Mouse (Mus musculus): ENCODE data around the gene Efna4. TPM values are rescaled to one million over a fixed set of nuclear protein-coding genes. Genes with fewer than 3 reads are reported as not detected.

Gene Efna4
- polyA plus RNA-seq, 1 experiment from 2014 or later: 16.0 TPM

DNA sequence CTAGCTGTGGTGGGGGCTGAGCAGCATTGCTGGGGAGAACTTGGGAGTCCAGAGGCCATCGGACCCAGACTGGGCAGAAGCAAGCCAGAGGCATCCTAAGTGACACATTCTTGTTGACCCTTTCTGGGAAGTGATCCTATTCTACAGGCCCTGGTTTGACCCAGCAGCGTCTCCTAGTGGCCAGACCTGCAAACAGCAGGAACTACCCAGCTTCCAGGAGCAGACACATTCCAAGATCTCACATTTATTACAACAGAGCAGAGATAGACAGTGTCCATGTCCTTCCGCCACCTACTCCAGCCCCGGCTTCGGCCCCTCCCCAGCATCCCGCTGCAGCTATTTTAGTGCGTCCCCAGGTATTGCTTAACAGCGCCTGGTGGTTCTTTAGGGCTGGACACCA, 1.6 kb upstream of the Efna4 start:
- no peak overlapping the region for H3K9ac ChIP-seq
- H3K36me3 ChIP-seq (ENCODE audit: poor library complexity, severe bottlenecking): peaks cover 18% of the 10 kb centered on the region
- H3K4me1 ChIP-seq: peaks cover 57% of the 10 kb centered on the region
- 23% methylated on average over 8 of the region's 8 CpGs for WGBS
- peak overlapping the region; percentile 77; the same call in 1 of the 2 replicates for H3K4me2 ChIP-seq
- H3K27me3 ChIP-seq: no peaks in the 10 kb centered on the region
- ATAC-seq: no peak
- 0 out of 2 replicates have a peak overlapping the region, but pooled peaks have one; percentile 19 for H3K27ac ChIP-seq
- H3K4me3 ChIP-seq: no peak overlapping the region
- no peaks in the 10 kb centered on the region for H3K9me3 ChIP-seq (replicated peaks)

DNA sequence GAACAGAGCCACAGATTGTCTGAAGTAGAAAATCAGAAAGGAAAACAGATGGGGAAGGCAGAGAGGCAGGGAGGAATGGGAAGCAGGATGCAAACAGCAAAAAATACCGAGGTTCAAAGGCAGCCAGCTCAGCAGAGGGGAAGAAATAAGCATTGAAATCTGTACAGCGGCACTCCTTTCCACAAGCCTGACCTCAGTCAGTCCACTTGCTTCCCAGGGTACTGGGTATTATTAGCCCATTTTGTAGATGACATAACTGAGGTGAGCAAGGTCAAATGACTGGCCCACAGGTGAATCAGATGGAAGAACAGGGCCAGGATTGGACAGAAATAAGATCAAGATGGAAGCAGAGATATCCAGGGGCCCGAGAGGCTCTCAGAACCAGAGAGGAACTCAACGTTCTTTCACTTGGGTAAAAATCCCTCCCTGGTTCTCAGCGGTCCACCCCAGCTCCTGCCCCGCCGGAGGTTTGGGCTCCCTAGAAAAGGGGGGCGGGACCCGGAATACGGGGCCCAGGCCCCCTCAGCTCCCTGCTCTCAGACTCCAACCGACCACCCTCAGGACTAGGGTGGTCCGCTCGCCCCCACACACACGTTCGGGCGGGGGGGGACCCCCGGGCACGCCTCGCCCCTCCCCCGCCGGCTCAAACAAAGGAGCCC, 637 bp downstream of the Efna4 start:
- ATAC-seq: no peak
- no peaks in the 10 kb centered on the region for H3K27me3 ChIP-seq
- 2% methylated on average over 18 of the region's 21 CpGs for WGBS
- no peaks in the 10 kb centered on the region for H3K9me3 ChIP-seq (replicated peaks)
- H3K27ac ChIP-seq: peak overlapping the region; percentile 86
- H3K36me3 ChIP-seq (ENCODE audit: poor library complexity, severe bottlenecking): peaks cover 20% of the 10 kb centered on the region
- peaks cover 75% of the 10 kb centered on the region for H3K4me1 ChIP-seq
- H3K4me3 ChIP-seq: peak overlapping the region; percentile 88
- peak overlapping the region; percentile 92 for H3K9ac ChIP-seq
- peak overlapping the region; percentile 77 for H3K4me2 ChIP-seq

DNA sequence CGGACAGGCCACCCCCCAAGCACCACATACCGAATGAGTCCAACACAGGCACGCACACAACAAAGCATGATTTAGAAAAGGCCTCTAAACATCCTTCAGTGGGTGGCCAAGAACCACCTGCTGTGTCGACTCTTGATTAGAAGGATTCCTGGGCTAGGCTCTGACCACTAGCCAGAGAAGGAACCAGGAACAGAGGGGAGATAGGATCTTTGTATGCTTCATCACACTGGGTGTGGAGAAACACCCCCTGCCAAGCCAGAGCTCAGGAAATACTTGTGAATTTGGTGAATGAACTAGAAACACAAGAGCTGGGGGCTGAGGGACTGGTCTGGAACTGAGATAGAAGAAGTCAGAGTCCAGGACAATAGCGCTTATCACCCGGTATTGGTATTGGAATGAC, 1.3 kb downstream of the Efna4 start:
- ATAC-seq: no peak
- Histone ChIP-seq H3K36me3 (ENCODE audit: poor library complexity, severe bottlenecking) (peaks cover 19% of the 10 kb centered on the region), H3K4me1 (peaks cover 75% of the 10 kb centered on the region), H3K27me3 (no peaks in the 10 kb centered on the region), H3K9me3 (replicated peaks) (no peaks in the 10 kb centered on the region), H3K4me2 (peak overlapping the region; percentile 77), H3K4me3 (peak overlapping the region; percentile 88), H3K27ac (peak overlapping the region; percentile 86), H3K9ac (peak overlapping the region; percentile 92)
- 6% methylated on average over 6 of the region's 6 CpGs for WGBS

DNA sequence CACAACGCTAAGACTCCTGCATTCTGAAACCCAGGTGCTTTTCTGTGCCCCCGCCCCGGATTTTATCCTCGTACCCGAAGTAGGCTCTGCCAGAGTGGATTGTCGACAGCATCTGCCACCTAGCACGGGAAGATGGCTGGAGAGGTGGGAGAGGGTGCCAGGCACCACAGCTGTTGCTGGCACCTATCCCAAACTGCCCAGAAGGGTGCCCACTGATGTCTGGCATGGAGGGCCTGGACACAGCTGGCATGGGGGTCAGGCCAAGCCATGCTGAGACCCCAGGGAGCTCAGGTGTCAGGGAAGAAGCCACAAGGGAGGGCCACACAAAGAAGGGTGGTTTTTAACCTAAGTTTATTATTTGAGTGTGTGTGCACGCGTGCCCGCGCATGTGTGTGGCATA, 4.8 kb downstream of the Efna4 start:
- H3K4me3 ChIP-seq: no peak overlapping the region
- 50% methylated on average over 11 of the region's 11 CpGs for WGBS
- H3K9ac ChIP-seq: 0 out of 2 replicates have a peak overlapping the region, but pooled peaks have one; percentile 27
- H3K4me2 ChIP-seq: peak overlapping the region; percentile 25
- peaks cover 67% of the 10 kb centered on the region for H3K4me1 ChIP-seq
- peak overlapping the region; percentile 46 for H3K27ac ChIP-seq
- no peak for ATAC-seq
- no peaks in the 10 kb centered on the region for H3K27me3 ChIP-seq
- no peaks in the 10 kb centered on the region for H3K9me3 ChIP-seq (replicated peaks)
- peaks cover 19% of the 10 kb centered on the region for H3K36me3 ChIP-seq (ENCODE audit: poor library complexity, severe bottlenecking)

DNA sequence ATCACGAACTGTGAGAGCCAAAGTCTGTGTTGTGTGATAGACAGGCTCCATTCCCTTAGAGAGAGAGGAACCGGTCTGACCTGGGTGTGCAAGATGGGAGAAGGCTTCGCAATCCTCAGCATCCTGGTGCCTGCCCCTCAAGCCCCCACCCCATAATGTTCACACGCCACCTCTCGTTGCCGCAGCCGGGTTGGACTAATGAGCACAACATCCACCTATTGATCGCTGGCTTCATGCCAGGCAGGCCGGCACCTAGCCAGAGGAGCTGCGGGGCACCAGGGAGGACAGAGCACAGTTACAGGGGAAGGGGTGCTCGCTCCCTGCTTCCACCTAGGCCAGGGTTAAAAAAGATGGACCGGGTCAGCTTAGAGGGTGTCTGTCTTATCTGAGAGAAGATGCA, 5.4 kb downstream of the Efna4 start:
- 28% methylated on average over 12 of the region's 12 CpGs for WGBS
- peak overlapping the region; percentile 25 for H3K4me2 ChIP-seq
- 0 out of 2 replicates have a peak overlapping the region, but pooled peaks have one; percentile 27 for H3K9ac ChIP-seq
- H3K27ac ChIP-seq: peak overlapping the region; percentile 46
- peaks cover 19% of the 10 kb centered on the region for H3K36me3 ChIP-seq (ENCODE audit: poor library complexity, severe bottlenecking)
- no peaks in the 10 kb centered on the region for H3K9me3 ChIP-seq (replicated peaks)
- peaks cover 66% of the 10 kb centered on the region for H3K4me1 ChIP-seq
- no peak overlapping the region for H3K4me3 ChIP-seq
- no peaks in the 10 kb centered on the region for H3K27me3 ChIP-seq
- ATAC-seq: peak; percentile 28

DNA sequence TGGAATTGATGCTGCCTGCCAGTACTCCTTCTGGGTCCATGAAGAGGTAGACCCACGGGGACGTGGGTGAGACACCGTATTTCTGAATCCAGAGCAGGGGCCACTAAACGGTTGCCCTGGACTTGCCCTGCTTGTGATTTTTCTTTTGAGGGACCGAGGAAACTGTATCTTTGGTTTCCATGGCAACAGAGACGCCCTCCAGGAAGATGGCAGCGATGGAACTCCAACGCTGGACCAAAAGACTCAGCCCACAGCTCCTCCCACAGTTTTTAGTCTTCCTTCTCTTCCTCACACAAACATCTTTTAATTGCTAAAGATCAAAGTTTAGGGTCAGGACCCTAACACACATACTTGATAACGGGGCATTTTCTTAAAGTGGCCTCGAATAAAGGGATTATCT, 5.8 kb downstream of the Efna4 start:
- Histone ChIP-seq H3K4me2 (no peak overlapping the region), H3K9ac (no peak overlapping the region), H3K9me3 (replicated peaks) (no peaks in the 10 kb centered on the region), H3K36me3 (ENCODE audit: poor library complexity, severe bottlenecking) (peaks cover 19% of the 10 kb centered on the region), H3K27me3 (no peaks in the 10 kb centered on the region), H3K4me1 (peaks cover 64% of the 10 kb centered on the region), H3K4me3 (no peak overlapping the region), H3K27ac (peak overlapping the region; percentile 46)
- no peak; the same call in 1 of the 2 replicates for ATAC-seq
- WGBS: 32% methylated on average over 10 of the region's 10 CpGs

DNA sequence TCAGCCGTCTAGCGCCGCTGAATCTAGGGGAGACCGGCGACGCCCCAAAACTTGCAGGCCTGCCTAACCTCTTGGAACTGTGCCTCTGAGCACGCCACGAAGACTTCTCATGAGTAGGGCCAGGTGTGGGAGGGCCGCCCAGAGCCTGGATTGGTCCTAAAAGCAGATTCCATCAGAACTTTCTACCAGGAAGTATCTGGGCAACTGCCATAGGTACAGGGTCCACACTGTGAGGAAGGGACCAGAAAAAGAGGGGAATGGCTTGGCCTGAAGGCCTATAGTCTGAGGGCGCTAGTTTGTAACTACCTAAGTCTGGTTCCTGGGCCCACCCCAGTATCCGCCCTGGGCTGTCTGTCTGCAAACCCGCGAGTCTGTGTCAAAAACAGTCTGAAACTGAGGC, 6.3 kb downstream of the Efna4 start:
- no peaks in the 10 kb centered on the region for H3K27me3 ChIP-seq
- 72% methylated on average over 13 of the region's 13 CpGs for WGBS
- peaks cover 59% of the 10 kb centered on the region for H3K4me1 ChIP-seq
- no peak overlapping the region for H3K4me3 ChIP-seq
- peaks cover 19% of the 10 kb centered on the region for H3K36me3 ChIP-seq (ENCODE audit: poor library complexity, severe bottlenecking)
- H3K27ac ChIP-seq: no peak overlapping the region
- ATAC-seq: no peak; the same call in 1 of the 2 replicates
- H3K9ac ChIP-seq: no peak overlapping the region
- H3K9me3 ChIP-seq (replicated peaks): no peaks in the 10 kb centered on the region
- H3K4me2 ChIP-seq: no peak overlapping the region

DNA sequence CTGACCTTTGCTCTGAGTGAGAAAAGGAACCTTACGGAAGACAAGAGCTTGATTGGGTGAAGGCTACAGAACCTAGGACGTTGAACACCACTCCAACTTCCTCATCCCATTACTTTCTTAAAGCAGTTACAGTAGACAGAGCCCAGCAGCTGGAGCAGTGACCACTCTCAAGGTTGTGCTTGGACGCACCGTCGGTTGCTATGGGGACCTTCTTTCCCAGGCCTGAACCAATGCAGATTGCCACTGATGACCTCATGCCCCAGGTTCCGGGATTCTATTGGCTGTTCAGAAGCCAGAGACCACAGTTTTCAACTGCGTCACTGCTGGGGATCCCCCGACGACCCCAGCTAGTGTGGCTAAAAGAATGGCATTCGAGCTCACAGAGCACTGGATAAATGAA, 6.9 kb downstream of the Efna4 start:
- H3K4me3 ChIP-seq: no peak overlapping the region

DNA sequence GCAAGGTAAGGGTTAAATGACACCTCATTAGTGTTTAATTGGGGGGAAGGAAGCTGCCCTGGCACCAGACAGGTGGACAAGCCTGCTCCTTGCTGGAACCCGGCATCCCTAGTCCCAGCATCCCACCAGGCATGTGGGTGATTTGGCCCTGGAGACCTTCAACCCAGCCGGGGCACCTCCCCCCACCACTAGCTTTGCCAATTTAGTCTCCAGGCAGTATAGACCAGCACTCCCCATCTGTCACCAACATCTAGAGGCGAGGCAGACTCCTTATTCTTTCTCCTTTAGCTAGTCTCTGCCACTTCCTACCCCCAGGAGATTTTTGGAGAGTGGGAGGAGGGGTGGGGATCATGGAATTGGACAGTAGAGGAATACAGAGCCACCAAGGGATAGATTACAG, 7.5 kb downstream of the Efna4 start:
- Histone ChIP-seq H3K36me3 (ENCODE audit: poor library complexity, severe bottlenecking) (peaks cover 19% of the 10 kb centered on the region), H3K9ac (no peak overlapping the region), H3K4me3 (no peak overlapping the region), H3K9me3 (replicated peaks) (no peaks in the 10 kb centered on the region), H3K27me3 (no peaks in the 10 kb centered on the region), H3K4me1 (peaks cover 47% of the 10 kb centered on the region), H3K27ac (peak overlapping the region; percentile 31; the same call in 1 of the 2 replicates), H3K4me2 (peak overlapping the region; percentile 14; the same call in 1 of the 2 replicates)
- WGBS: 42% methylated on average over 3 of the region's 3 CpGs
- ATAC-seq: 0 out of 2 replicates have a peak, but pooled peaks have one; percentile 28

More for the DNA sequence above, 6.9 kb downstream of the Efna4 start:
- H3K9me3 ChIP-seq (replicated peaks): no peaks in the 10 kb centered on the region
- peak overlapping the region; percentile 14; the same call in 1 of the 2 replicates for H3K4me2 ChIP-seq
- ATAC-seq: no peak
- H3K27ac ChIP-seq: no peak overlapping the region
- H3K9ac ChIP-seq: no peak overlapping the region
- H3K4me1 ChIP-seq: peaks cover 53% of the 10 kb centered on the region
- peaks cover 19% of the 10 kb centered on the region for H3K36me3 ChIP-seq (ENCODE audit: poor library complexity, severe bottlenecking)
- 18% methylated on average over 10 of the region's 10 CpGs for WGBS
- no peaks in the 10 kb centered on the region for H3K27me3 ChIP-seq

DNA sequence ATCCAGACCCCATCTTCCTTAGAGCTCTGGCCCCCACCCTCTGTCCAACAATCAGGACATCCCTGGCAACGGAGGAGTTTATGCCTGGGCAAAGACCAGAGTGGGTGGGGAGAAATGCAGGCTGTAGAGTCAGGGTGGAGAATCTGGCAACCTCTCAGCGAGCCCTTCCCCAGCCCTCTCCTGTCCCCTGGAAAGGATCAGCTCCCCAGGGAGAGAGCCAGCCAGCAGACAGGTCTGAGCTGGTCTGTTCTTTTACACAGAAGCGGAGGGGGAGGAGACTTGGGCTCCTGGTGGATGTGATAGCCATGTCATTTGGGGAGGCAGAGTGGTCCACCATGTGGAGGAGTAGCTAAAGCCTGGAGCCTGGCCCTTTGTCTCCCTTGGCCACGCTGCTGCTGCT, 9.2 kb downstream of the Efna4 start:
- Histone ChIP-seq H3K36me3 (ENCODE audit: poor library complexity, severe bottlenecking) (peaks cover 7% of the 10 kb centered on the region), H3K4me2 (no peak overlapping the region), H3K9ac (peak overlapping the region; percentile 34; the same call in 1 of the 2 replicates), H3K4me1 (peaks cover 40% of the 10 kb centered on the region), H3K9me3 (replicated peaks) (no peaks in the 10 kb centered on the region), H3K27ac (no peak overlapping the region), H3K27me3 (no peaks in the 10 kb centered on the region; the same call in 1 of the 2 replicates), H3K4me3 (no peak overlapping the region)
- no peak for ATAC-seq
- WGBS: 13% methylated on average over 4 of the region's 4 CpGs

DNA sequence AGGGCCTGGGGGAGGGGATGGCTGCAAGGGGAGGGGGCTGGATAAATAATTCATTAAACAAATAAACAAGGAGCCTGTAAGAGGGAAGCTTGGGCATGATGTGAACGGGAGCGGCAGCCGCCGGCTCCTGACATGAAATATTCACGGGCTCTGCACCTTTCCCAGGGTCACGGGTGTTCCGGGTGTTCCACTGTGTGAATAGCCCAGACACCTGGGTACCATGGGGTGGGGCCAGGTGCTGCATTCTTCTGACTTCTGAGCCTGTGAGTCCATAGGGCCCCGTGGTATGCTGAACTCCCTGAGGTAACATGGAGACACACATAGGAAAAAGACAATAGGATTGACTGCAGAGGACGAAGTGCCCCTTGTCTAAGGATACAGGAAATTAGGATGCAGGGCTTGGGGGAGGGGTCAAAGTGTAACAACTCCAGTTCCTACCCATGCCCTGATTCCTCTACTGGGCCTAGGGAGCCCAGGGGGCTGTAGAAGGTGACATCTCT, 10.4 kb downstream of the Efna4 start:
- Histone ChIP-seq H3K9ac (no peak overlapping the region), H3K4me2 (no peak overlapping the region), H3K9me3 (replicated peaks) (no peaks in the 10 kb centered on the region), H3K36me3 (ENCODE audit: poor library complexity, severe bottlenecking) (no peaks in the 10 kb centered on the region), H3K27ac (no peak overlapping the region), H3K4me1 (peaks cover 35% of the 10 kb centered on the region), H3K27me3 (peaks cover 4% of the 10 kb centered on the region; the same call in 1 of the 2 replicates), H3K4me3 (no peak overlapping the region)
- WGBS: 71% methylated on average over 9 of the region's 9 CpGs
- no peak for ATAC-seq

DNA sequence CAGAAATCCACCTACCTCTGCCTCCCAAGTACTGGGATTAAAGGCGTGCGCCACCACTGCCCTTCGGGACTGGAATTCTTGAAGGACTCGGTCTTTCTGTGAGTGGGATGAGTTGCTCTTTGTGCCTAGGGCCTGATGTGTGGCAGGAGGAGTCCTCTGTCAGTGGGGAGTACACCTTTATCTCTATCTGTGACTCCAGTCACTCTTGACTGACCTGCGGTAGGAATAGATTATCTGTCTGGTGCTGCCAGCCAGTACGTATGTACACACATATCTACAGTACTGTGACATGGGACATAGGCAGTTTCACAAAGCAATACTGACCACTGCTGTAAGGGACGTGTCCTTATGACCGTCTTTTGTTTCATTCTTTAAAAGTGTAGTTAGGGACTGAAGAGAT, 11.9 kb downstream of the Efna4 start:
- Histone ChIP-seq H3K4me2 (no peak overlapping the region), H3K27ac (no peak overlapping the region), H3K9ac (no peak overlapping the region), H3K9me3 (replicated peaks) (no peaks in the 10 kb centered on the region), H3K36me3 (ENCODE audit: poor library complexity, severe bottlenecking) (no peaks in the 10 kb centered on the region), H3K4me1 (peaks cover 37% of the 10 kb centered on the region), H3K4me3 (no peak overlapping the region), H3K27me3 (peaks cover 16% of the 10 kb centered on the region)
- 91% methylated on average over 8 of the region's 8 CpGs for WGBS
- no peak for ATAC-seq

All from forebrain, embryonic 13.5 days (tissue).